Mouse (Mus musculus): Measurements from ENCODE around the gene Naaladl2.

DNA sequence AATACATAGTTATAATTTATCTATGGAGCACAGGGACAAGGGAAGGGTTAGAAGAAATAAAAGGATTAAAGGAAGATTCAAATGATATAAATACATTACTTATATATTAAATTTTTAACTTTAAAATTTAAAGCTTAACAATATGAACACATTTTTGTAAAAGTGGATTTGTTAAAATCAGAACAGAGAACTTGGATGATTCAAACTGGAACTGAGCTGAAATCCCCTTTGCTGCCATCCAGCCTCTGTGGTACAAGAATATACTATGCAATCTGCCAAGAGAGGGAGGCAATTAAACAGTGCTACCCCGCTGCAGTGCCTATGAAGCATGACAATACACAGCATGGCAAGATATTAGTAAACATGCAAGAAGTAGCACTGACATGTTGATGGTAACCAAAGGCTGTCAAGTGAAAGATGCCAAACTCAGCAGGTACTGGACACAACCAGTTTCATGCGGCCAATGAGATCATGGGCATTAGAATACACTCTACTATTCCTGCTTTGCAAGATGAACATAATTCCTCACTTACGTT is 238.6 kb downstream of the Naaladl2 start:
- TF ChIP-seq CTCF (conservative IDR thresholded peaks at IDR 0.05; ENCODE audit: insufficient read depth, insufficient read length, low read depth, low read length): no peak
- no peak for TF ChIP-seq POLR2A (IDR thresholded peaks at IDR 0.05; ENCODE audit: low read depth, low read length)

Measured in kidney, adult 2 months (tissue).